Mouse (Mus musculus): ENCODE data around the gene Mrpl46. TPM values are rescaled to one million over a fixed set of nuclear protein-coding genes. Genes with fewer than 3 reads are reported as not detected.

Gene Mrpl46
- polyA plus RNA-seq, 1 experiment from 2014 or later = 61.4 TPM

GRCm38 (mm10) chr7:78799730-78800496, 16.6 kb upstream of the Mrpl46 start:
- no peak for ATAC-seq
- no peaks in the 10 kb centered on the region for H3K36me3 ChIP-seq (ENCODE audit: control insufficient read depth, insufficient read depth, low read length)
- no peak overlapping the region for H3K4me2 ChIP-seq (ENCODE audit: low read length)
- H3K27ac ChIP-seq (ENCODE audit: low read depth, low read length) = no peak overlapping the region
- H3K9me3 ChIP-seq (ENCODE audit: control insufficient read depth, low read length) = no peaks in the 10 kb centered on the region
- H3K4me1 ChIP-seq (ENCODE audit: control insufficient read depth, insufficient read depth, low read depth, low read length) = no peaks in the 10 kb centered on the region
- 84% methylated on average over 9 of the region's 9 CpGs for WGBS
- no peak overlapping the region for H3K4me3 ChIP-seq (ENCODE audit: low read length)
- no peak overlapping the region for H3K9ac ChIP-seq (ENCODE audit: low read depth, low read length)
- no peaks in the 10 kb centered on the region for H3K27me3 ChIP-seq (replicated peaks; ENCODE audit: control insufficient read depth, insufficient read depth, low read length)

GRCm38 (mm10) chr7:78797843-78798455, 14.6 kb upstream of the Mrpl46 start:
- H3K27ac ChIP-seq (ENCODE audit: low read depth, low read length) = no peak overlapping the region
- no peaks in the 10 kb centered on the region for H3K36me3 ChIP-seq (ENCODE audit: control insufficient read depth, insufficient read depth, low read length)
- no peak overlapping the region for H3K4me3 ChIP-seq (ENCODE audit: low read length)
- H3K9ac ChIP-seq (ENCODE audit: low read depth, low read length) = no peak overlapping the region
- H3K9me3 ChIP-seq (ENCODE audit: control insufficient read depth, low read length) = no peaks in the 10 kb centered on the region
- H3K4me2 ChIP-seq (ENCODE audit: low read length) = no peak overlapping the region
- peak; percentile 15; the same call in 1 of the 2 replicates for ATAC-seq
- H3K27me3 ChIP-seq (replicated peaks; ENCODE audit: control insufficient read depth, insufficient read depth, low read length) = no peaks in the 10 kb centered on the region
- 33% methylated on average over 9 of the region's 9 CpGs for WGBS
- no peaks in the 10 kb centered on the region for H3K4me1 ChIP-seq (ENCODE audit: control insufficient read depth, insufficient read depth, low read depth, low read length)

GRCm38 (mm10) chr7:78796624-78797023, 13.3 kb upstream of the Mrpl46 start:
- H3K4me1 ChIP-seq (ENCODE audit: control insufficient read depth, insufficient read depth, low read depth, low read length) = no peaks in the 10 kb centered on the region
- H3K36me3 ChIP-seq (ENCODE audit: control insufficient read depth, insufficient read depth, low read length) = no peaks in the 10 kb centered on the region; the same call in 1 of the 2 replicates
- ATAC-seq = no peak
- no peak overlapping the region for H3K27ac ChIP-seq (ENCODE audit: low read depth, low read length)
- no peak overlapping the region for H3K9ac ChIP-seq (ENCODE audit: low read depth, low read length)
- no peaks in the 10 kb centered on the region for H3K9me3 ChIP-seq (ENCODE audit: control insufficient read depth, low read length)
- H3K27me3 ChIP-seq (replicated peaks; ENCODE audit: control insufficient read depth, insufficient read depth, low read length) = no peaks in the 10 kb centered on the region
- 75% methylated on average over 3 of the region's 3 CpGs for WGBS
- H3K4me3 ChIP-seq (ENCODE audit: low read length) = no peak overlapping the region
- no peak overlapping the region for H3K4me2 ChIP-seq (ENCODE audit: low read length)

- ATAC-seq = no peak
- Histone ChIP-seq H3K36me3 (ENCODE audit: control insufficient read depth, insufficient read depth, low read length) (peaks cover 5% of the 10 kb centered on the region), H3K9me3 (ENCODE audit: control insufficient read depth, low read length) (no peaks in the 10 kb centered on the region), H3K27me3 (replicated peaks; ENCODE audit: control insufficient read depth, insufficient read depth, low read length) (no peaks in the 10 kb centered on the region), H3K4me1 (ENCODE audit: control insufficient read depth, insufficient read depth, low read depth, low read length) (no peaks in the 10 kb centered on the region), H3K4me3 (ENCODE audit: low read length) (no peak overlapping the region), H3K4me2 (ENCODE audit: low read length) (no peak overlapping the region), H3K9ac (ENCODE audit: low read depth, low read length) (no peak overlapping the region), H3K27ac (ENCODE audit: low read depth, low read length) (no peak overlapping the region)
- 61% methylated on average over 6 of the region's 6 CpGs for WGBS
Measured at GRCm38 (mm10) chr7:78794571-78795092, 11.3 kb upstream of the Mrpl46 start.

- 90% methylated on average over 13 of the region's 13 CpGs for WGBS
- H3K27ac ChIP-seq (ENCODE audit: low read depth, low read length) = no peak overlapping the region
- no peaks in the 10 kb centered on the region for H3K4me1 ChIP-seq (ENCODE audit: control insufficient read depth, insufficient read depth, low read depth, low read length)
- no peaks in the 10 kb centered on the region for H3K27me3 ChIP-seq (replicated peaks; ENCODE audit: control insufficient read depth, insufficient read depth, low read length)
- H3K4me2 ChIP-seq (ENCODE audit: low read length) = no peak overlapping the region
- H3K9ac ChIP-seq (ENCODE audit: low read depth, low read length) = no peak overlapping the region
- H3K4me3 ChIP-seq (ENCODE audit: low read length) = no peak overlapping the region
- H3K9me3 ChIP-seq (ENCODE audit: control insufficient read depth, low read length) = no peaks in the 10 kb centered on the region
- ATAC-seq = no peak
- peaks cover 5% of the 10 kb centered on the region for H3K36me3 ChIP-seq (ENCODE audit: control insufficient read depth, insufficient read depth, low read length)
Measured at GRCm38 (mm10) chr7:78793895-78794570, 10.7 kb upstream of the Mrpl46 start.

- Histone ChIP-seq H3K4me1 (ENCODE audit: control insufficient read depth, insufficient read depth, low read depth, low read length) (no peaks in the 10 kb centered on the region), H3K4me3 (ENCODE audit: low read length) (no peak overlapping the region), H3K9me3 (ENCODE audit: control insufficient read depth, low read length) (no peaks in the 10 kb centered on the region), H3K9ac (ENCODE audit: low read depth, low read length) (no peak overlapping the region), H3K4me2 (ENCODE audit: low read length) (no peak overlapping the region), H3K36me3 (ENCODE audit: control insufficient read depth, insufficient read depth, low read length) (peaks cover 5% of the 10 kb centered on the region), H3K27me3 (replicated peaks; ENCODE audit: control insufficient read depth, insufficient read depth, low read length) (no peaks in the 10 kb centered on the region), H3K27ac (ENCODE audit: low read depth, low read length) (no peak overlapping the region)
- ATAC-seq = peak; percentile 80
- 84% methylated on average over 15 of the region's 15 CpGs for WGBS
Measured at GRCm38 (mm10) chr7:78791359-78792222, 8.3 kb upstream of the Mrpl46 start.

GRCm38 (mm10) chr7:78787793-78788380, 4.6 kb upstream of the Mrpl46 start:
- H3K4me3 ChIP-seq (ENCODE audit: low read length) = no peak overlapping the region
- no peak overlapping the region for H3K4me2 ChIP-seq (ENCODE audit: low read length)
- H3K9ac ChIP-seq (ENCODE audit: low read depth, low read length) = no peak overlapping the region
- ATAC-seq = no peak
- H3K9me3 ChIP-seq (ENCODE audit: control insufficient read depth, low read length) = no peaks in the 10 kb centered on the region
- H3K4me1 ChIP-seq (ENCODE audit: control insufficient read depth, insufficient read depth, low read depth, low read length) = peaks cover 8% of the 10 kb centered on the region
- H3K27me3 ChIP-seq (replicated peaks; ENCODE audit: control insufficient read depth, insufficient read depth, low read length) = no peaks in the 10 kb centered on the region
- H3K36me3 ChIP-seq (ENCODE audit: control insufficient read depth, insufficient read depth, low read length) = peaks cover 5% of the 10 kb centered on the region
- 85% methylated on average over 12 of the region's 12 CpGs for WGBS
- H3K27ac ChIP-seq (ENCODE audit: low read depth, low read length) = no peak overlapping the region

- H3K9ac ChIP-seq (ENCODE audit: low read depth, low read length) = no peak overlapping the region
- H3K9me3 ChIP-seq (ENCODE audit: control insufficient read depth, low read length) = no peaks in the 10 kb centered on the region
- H3K27ac ChIP-seq (ENCODE audit: low read depth, low read length) = no peak overlapping the region
- WGBS = 49% methylated on average over 5 of the region's 5 CpGs
- peaks cover 14% of the 10 kb centered on the region for H3K4me1 ChIP-seq (ENCODE audit: control insufficient read depth, insufficient read depth, low read depth, low read length)
- H3K4me3 ChIP-seq (ENCODE audit: low read length) = no peak overlapping the region
- no peak overlapping the region for H3K4me2 ChIP-seq (ENCODE audit: low read length)
- peaks cover 5% of the 10 kb centered on the region; the same call in 1 of the 2 replicates for H3K36me3 ChIP-seq (ENCODE audit: control insufficient read depth, insufficient read depth, low read length)
- no peak for ATAC-seq
- H3K27me3 ChIP-seq (replicated peaks; ENCODE audit: control insufficient read depth, insufficient read depth, low read length) = no peaks in the 10 kb centered on the region
Measured at GRCm38 (mm10) chr7:78785906-78786305, 2.6 kb upstream of the Mrpl46 start.

All from hindbrain, embryonic 16.5 days (tissue).